Mouse (Mus musculus): Measurements from ENCODE around the gene Mmp28.

DNA sequence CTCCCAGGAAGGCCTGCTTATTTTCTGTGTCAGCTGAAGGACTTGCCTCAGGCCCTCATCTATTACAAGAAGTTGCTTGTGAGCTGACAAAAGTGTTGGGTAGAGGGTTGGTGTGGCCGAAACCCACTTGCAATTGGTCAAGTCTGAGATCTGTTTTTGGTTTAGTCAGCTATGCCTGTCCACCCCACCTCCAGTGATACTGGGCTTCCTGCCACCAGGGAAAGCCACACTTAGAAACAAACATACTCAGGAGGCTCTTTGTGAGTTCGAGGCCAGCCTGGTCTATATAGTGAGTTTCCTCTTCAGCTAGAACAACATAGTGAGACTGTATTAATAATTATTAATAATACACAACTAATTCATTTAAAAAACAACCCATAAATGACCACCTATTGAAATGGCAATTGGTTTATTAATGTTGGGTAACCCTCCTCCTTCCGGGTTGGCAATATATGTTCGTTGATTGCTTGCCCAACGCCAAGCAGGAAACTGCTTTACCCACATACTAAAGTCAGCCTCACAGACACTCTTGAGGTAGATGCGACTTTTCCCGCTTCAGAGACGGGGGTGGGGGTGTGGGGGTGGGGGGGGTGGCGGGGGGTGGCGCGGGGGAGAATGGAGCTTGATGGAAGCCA, 23.3 kb downstream of the Mmp28 start:
- no peak for TF ChIP-seq CTCF (IDR thresholded peaks at IDR 0.05; ENCODE audit: low read depth)
- TF ChIP-seq EP300 (IDR thresholded peaks at IDR 0.05; ENCODE audit: low read depth) = no peak
